Mouse (Mus musculus) liver, embryonic 14.5 days (tissue): ENCODE measurements around the gene March2.

Source experiments
- CTCF ChIP-seq: IDR thresholded peaks from 2 replicates; pipeline ENCODE4 v1.5.1; 2016; ENCODE audit warnings: antibody characterized with exemption, low read depth, control low read depth
- EP300 ChIP-seq: IDR thresholded peaks from 2 replicates; pipeline ENCODE4 v1.6.1; 2016; ENCODE audit warnings: antibody characterized with exemption, low read depth

GRCm38 (mm10) chr17:33728396-33728795 is 9.9 kb upstream of the March2 start:
- no peak for TF ChIP-seq EP300
- no peak for TF ChIP-seq CTCF
